Mouse (Mus musculus) heart, postnatal 4 days (tissue): ENCODE data around the gene Kif1b. TPM values are rescaled to one million over a fixed set of nuclear protein-coding genes. Genes with fewer than 3 reads are reported as not detected.
A peak's percentile ranks its signal among the peaks of the same experiment; 100 is the strongest.
"Not testable (repeated sequence)": the region's sequence is repeated elsewhere in the genome, so short reads cannot be mapped to it uniquely, and the experiment has no call there.

Source experiments
- DNase-seq: peaks from one replicate; pipeline ENCODE4 v3.0.0; 2021
- total RNA-seq, 2 experiments: library from RNA; stranded (reverse); gene quantifications; 2 replicates each; pipeline ENCODE4 v1.2.3; 2021

Gene Kif1b
- total RNA-seq, 2 experiments from 2014 or later, result 139 to 143 TPM

GRCm38 (mm10) chr4:149219401-149220041, 88.0 kb downstream of the Kif1b start:
- DNase-seq, result no peak

DNA sequence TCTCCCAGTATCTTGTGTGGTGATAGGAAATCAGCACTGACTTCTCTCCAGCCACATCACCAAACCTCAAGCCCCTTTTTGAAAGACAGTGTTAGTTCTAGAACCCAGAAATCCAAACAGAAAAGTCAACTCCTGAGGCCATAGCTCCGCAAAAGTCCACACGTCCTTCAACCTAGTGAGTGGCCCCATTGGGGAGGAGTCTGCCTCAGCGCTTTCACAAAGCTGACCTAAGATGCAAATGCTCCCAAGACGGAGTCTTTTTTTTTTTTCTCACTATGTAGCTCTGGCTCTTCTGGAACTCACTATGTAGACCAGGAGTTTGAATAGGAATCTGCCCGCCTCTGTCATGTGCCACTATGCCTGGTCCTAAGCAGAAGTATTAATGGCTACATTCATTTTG, 89.0 kb downstream of the Kif1b start:
- DNase-seq, result no peak

GRCm38 (mm10) chr4:149215982-149216381, 91.5 kb downstream of the Kif1b start:
- no peak for DNase-seq

DNA sequence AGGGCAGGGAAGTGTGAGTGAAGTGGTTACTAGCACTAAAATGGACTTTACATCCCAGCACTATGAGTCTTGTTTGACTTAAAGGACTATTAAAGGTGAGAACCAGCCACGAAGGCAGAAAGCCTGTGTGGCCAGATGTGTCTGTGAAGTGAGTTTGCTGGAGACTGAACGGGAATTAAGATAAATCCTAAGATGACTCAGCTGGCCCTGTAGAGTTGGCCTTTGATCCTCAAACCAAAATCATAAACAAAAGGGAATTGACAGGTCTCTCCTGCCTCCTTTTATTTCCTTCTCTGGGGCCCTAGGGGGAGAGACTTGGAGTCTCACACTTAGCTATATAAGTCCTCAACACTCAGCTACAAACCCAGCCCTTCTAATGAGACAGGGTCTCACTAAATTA, 92.1 kb downstream of the Kif1b start:
- no peak for DNase-seq

DNA sequence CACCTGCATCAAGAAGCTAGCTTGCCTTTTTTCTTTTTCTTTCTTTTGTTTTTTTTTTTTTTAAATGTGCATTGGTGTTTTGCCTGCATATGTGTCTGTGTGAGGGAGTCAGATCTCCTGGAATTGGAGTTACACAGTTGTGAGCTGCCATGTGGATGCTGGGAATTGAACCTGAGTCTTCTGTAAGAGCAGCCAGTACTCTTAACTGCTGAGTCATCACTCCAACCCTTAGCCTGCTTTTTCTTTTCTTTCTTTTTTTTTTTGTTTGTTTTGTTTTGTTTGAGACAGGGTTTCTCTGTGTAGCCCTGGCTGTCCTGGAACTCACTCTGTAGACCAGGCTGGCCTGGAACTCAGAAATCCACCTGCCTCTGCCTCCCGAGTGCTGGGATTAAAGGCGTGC, 93.0 kb downstream of the Kif1b start:
- DNase-seq, result not testable (repeated sequence)

DNA sequence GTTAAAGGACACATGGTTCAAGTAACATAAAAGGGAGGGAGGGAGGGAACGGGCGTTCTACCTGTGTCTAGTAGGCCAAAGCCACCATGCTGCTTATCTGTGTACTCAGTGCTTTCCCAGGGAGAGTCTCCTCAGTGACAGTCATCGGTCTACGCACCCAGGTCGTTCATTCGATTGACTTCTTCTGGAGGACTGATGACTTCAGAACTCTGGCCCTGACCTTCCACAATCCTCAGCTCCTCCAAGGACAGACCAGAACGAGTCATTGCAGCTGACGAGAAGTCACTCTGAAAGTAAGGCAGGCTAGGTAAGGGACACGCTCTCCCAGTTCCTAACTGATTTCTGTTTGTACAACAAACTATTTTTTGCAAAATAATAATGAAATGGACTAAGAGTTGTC, 94.0 kb downstream of the Kif1b start:
- no peak for DNase-seq

GRCm38 (mm10) chr4:149211441-149211840, 96.1 kb downstream of the Kif1b start:
- peak; percentile 16 for DNase-seq

DNA sequence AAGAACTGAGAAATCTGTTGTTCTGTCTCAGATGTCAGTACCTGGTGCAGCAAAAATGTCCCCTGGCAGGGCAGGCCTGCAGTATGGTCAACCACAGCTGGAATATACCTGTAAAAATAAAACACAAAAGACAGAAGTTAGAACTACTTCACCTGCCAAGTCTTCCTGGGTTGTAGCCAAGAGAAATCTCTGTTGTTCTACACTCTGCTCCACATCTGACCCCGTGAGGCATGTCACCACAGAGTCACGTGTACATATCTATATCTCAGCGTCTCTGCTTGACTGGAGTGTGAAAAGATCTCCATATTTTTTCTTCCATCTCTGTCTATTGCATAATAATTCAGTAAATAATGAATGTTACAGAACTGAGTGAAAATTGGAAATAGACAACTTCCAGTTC, 105.0 kb downstream of the Kif1b start:
- no peak for DNase-seq

DNA sequence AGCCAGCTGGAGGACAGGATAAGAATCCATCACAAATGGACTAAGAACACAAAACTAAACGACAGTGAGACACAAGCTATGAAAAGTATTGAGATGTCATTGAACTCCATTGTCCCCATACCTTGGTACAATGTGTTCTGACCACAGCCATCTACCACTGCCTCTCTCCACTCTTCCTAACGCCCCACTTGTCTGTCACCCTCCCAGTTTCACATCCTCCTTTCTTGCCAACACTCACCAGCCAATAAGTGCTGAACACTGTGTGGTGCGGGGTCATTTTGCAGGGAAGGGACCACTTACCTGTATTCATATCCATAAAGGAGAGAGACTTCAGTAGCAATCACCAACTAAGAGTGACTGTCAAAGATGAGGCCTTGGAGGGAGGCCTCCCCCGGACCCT, 106.4 kb downstream of the Kif1b start:
- DNase-seq, result no peak

GRCm38 (mm10) chr4:149197180-149197579, 110.3 kb downstream of the Kif1b start:
- no peak for DNase-seq

GRCm38 (mm10) chr4:149191103-149191502, 116.4 kb downstream of the Kif1b start:
- DNase-seq, result no peak

DNA sequence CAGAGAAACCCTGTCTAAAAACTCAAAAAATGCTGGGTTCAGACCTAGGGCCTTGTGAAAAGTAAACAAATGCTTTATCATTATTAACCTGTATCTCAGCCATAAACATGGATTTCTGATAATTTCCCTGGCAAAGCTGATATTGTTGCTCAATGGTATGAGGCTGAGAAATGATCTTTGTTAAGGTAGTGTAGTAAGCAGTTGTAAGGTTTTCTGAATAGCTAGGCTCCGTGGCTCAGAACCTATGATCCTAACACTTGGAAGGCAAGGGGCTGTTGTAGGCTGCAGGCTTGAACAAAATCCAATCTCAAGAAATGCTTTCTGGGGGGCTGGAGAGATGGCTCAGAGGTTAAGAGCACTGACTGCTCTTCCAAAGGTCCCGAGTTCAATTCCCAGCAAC, 118.9 kb downstream of the Kif1b start:
- DNase-seq, result no peak

- DNase-seq, result no peak
These were observed 124.7 kb downstream of the Kif1b start for GRCm38 (mm10) chr4:149182755-149183154.

GRCm38 (mm10) chr4:149182192-149182591, 125.3 kb downstream of the Kif1b start:
- no peak for DNase-seq

GRCm38 (mm10) chr4:149179573-149179972, 127.9 kb downstream of the Kif1b start:
- DNase-seq, result no peak

DNA sequence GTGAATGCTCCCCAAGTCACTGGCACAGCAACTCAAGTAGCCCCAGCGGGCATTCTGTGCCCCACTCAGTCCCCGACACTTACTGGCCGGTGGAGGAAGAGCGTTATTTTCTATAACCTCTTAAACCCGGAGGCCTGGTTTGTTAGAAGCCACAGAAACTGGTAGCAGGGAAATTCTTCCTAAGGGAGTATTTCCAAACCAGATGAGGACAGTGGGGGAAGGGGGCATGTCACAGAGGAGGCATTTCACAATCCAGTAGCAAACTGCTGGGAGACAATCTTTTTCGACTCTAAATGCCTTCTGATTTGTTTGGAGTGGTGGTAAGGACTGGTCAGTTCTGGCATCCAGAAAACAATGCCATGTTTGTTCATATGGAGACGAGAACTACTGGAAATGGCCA, 128.3 kb downstream of the Kif1b start:
- no peak for DNase-seq

- no peak for DNase-seq
These were observed 129.2 kb downstream of the Kif1b start for GRCm38 (mm10) chr4:149178328-149178727.

DNA sequence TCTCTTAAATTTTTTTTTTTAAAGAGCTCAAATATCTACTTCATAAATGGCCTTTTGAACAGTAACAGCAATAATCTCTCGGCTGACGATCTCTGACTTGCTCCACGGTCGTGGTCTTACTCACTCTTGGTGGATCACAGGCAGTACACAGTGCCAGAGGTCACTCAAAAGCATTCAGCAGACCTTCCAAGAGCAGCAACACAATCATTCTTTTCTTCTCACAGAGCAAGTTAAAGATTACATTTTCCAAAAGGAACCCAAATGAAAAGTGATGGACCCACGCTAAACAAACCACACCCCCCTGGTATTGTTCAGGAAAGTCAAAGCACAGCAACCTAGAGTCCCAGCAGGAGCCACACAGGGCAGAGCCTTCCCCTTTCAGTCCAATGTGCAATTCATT, 130.4 kb downstream of the Kif1b start:
- no peak for DNase-seq

GRCm38 (mm10) chr4:149176645-149177044, 130.8 kb downstream of the Kif1b start:
- DNase-seq, result no peak

- no peak for DNase-seq
These were observed 133.8 kb downstream of the Kif1b start for GRCm38 (mm10) chr4:149173661-149174060.

- peak; percentile 66 for DNase-seq
These were observed 134.8 kb downstream of the Kif1b start for GRCm38 (mm10) chr4:149172666-149173065.

- DNase-seq, result peak; percentile 34
These were observed 135.4 kb downstream of the Kif1b start for GRCm38 (mm10) chr4:149172083-149172482.

DNA sequence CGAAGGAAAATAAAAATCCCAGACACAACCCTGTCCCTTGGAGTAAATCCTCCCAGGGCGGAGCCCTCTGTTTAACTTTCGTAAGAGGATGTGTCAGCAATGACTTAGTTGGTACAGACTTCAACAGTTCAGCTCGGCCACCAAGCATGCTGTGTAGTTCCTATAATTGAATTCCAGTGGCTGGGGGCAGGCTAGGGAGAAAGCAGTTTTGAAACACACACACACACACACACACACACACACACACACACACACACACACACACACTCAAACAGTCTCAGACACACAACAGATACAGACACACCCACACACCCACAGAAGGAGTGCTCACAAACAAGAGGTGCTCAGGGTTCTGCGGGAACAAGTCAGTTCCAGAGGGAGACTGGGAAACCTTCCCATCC, 135.9 kb downstream of the Kif1b start:
- DNase-seq, result no peak

DNA sequence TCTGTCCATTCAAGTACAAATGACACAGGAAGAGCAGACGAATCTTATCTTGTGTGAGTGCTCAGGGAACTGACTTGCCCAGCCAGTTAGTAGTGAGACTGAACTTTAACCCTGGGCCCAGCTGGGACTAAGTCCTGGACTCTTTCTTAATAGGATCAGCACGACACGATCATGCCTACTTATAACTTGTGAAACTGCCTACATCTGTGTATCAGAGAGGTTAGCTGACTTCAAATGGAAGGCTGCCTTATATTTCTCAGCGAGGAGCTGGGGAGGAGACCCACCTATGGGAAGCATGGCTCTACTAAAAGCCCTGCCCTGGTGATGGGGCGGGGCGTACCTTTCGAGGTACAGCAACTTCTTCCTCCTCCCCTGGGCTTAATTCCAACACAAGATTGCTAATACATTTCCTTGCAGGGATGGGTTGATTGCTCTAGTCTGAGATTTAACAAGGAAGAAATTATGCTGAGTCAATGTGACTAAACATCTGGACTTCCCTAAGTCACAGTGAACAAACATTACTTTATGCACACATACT, 137.0 kb downstream of the Kif1b start:
- no peak for DNase-seq

- not testable (repeated sequence) for DNase-seq
These were observed 137.6 kb downstream of the Kif1b start for GRCm38 (mm10) chr4:149169926-149170325.
